Mouse (Mus musculus) liver, embryonic 14.5 days (tissue): ENCODE results near the gene Cdc37. TPM values are rescaled to one million over a fixed set of nuclear protein-coding genes. Genes with fewer than 3 reads are reported as not detected.

ENCODE experiments used
- ATAC-seq: fragments of 200-750 bp; cut with Nextera tagmentation; 2 replicates; pipeline ENCODE4 v1.8.0; 2017; ENCODE audit warnings: moderate number of reproducible peaks, mild to moderate bottlenecking, moderate library complexity; ENCODE audit not compliant: insufficient read depth
- DNase-seq, 3 experiments: peaks; one replicate each; pipeline ENCODE4 v3.0.0-alpha.2; 2012 to 2013; ENCODE audit warnings: low read depth in 3 of 3, low spot score in 3 of 3
- H3K27ac ChIP-seq: fragments of 300-500 bp; sonication (generic); 2 replicates; pipeline ENCODE4 v1.5.1; 2014; ENCODE audit warnings: moderate library complexity, mild to moderate bottlenecking, control low read depth, inconsistent platforms
- H3K27me3 ChIP-seq: fragments of 300-500 bp; sonication (generic); 2 replicates; pipeline ENCODE4 v1.6.1; 2014; ENCODE audit warnings: mild to moderate bottlenecking, low read length, moderate library complexity; ENCODE audit not compliant: control insufficient read depth, insufficient read depth
- H3K36me3 ChIP-seq: fragments of 300-500 bp; sonication (generic); replicated peaks from 2 replicates; pipeline ENCODE4 v1.6.1; 2014; ENCODE audit warnings: low read depth; ENCODE audit not compliant: control insufficient read depth, insufficient read depth
- H3K4me1 ChIP-seq, 2 experiments: fragments of 200-500 bp in 1 of 2; fragments of 300-500 bp in 1 of 2; sonication (generic) in 1 of 2; replicated peaks; 2 replicates each; pipeline ENCODE4 v1.6.1; 2012 to 2014; ENCODE audit warnings: antibody characterized with exemption in 1 of 2, inconsistent platforms in 1 of 2, low read length in 1 of 2; ENCODE audit not compliant: control insufficient read depth in 2 of 2, insufficient read depth in 2 of 2
- H3K4me2 ChIP-seq: fragments of 300-500 bp; sonication (generic); 2 replicates; pipeline ENCODE4 v1.6.1; 2014; ENCODE audit warnings: low read depth, mild to moderate bottlenecking, control low read depth, moderate library complexity
- H3K4me3 ChIP-seq, 2 experiments: fragments of 200-500 bp in 1 of 2; fragments of 300-500 bp in 1 of 2; sonication (generic) in 1 of 2; 2 replicates each; pipeline ENCODE4 v1.5.1; 2012 to 2014; ENCODE audit warnings: low read depth in 2 of 2, low read length in 2 of 2, mild to moderate bottlenecking in 2 of 2, control low read depth in 1 of 2, inconsistent platforms in 1 of 2, moderate library complexity in 1 of 2; ENCODE audit not compliant: insufficient read depth in 1 of 2
- H3K9ac ChIP-seq: fragments of 300-500 bp; sonication (generic); replicated peaks from 2 replicates; pipeline ENCODE4 v1.6.1; 2014; ENCODE audit warnings: mild to moderate bottlenecking, control low read depth, moderate library complexity
- H3K9me3 ChIP-seq: fragments of 300-500 bp; sonication (generic); 2 replicates; pipeline ENCODE4 v1.6.1; 2016; ENCODE audit warnings: low read length, mixed read lengths; ENCODE audit not compliant: control insufficient read depth
- CTCF ChIP-seq: IDR thresholded peaks from 2 replicates; pipeline ENCODE4 v1.5.1; 2016; ENCODE audit warnings: antibody characterized with exemption, low read depth, control low read depth
- EP300 ChIP-seq: IDR thresholded peaks from 2 replicates; pipeline ENCODE4 v1.6.1; 2016; ENCODE audit warnings: antibody characterized with exemption, low read depth
- WGBS: fragments of 180-500 bp; shearing (Covaris S2); extraction: QIAGEN DNeasy Blood & Tissue Kit; methylation state at CpG from one replicate; pipeline ENCODE4 v1.1.7; 2014; ENCODE audit not compliant: insufficient replicate concordance; 5-methylcytosine and 5-hydroxymethylcytosine counted together
- polyA plus RNA-seq, 2 experiments: library from polyadenylated mRNA; depleted of rRNA in 1 of 2; stranded (reverse) in 1 of 2; unstranded in 1 of 2; fragments of >200 nt; fragmentation: Nextera tagmentation in 1 of 2; extraction: Ambion mirVana in 1 of 2; gene quantifications; 2 replicates each; pipeline versions ENCODE4 v1.2.1 to v1.2.3; 2012 to 2014

Gene Cdc37
- polyA plus RNA-seq, 2 experiments, result 118 to 123 TPM

DNA sequence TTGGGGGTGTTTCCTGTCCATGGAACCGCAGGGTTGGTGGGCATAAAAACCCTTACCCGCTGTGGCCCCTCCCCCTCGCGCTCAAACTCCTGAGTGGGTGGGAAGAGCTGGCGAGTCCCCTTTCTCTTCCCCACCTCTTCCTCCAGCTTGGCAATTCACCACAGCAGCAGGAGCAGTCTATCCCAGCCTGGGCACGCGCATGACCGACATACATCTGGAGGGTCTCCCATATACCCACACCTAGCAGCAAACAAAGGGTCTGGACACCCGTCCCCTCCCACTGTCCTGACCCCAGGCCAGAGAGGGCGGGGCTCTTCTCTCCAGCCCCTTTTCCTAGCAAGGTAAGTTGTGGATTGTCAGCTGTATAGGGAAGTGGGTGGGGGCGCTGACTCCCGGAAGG lies 3.5 kb upstream of the Cdc37 start:
- H3K4me2 ChIP-seq, result peak overlapping the region; percentile 71
- H3K4me3 ChIP-seq, result peak overlapping the region; percentile 26 to 31; a peak in 3 of 4 replicates
- WGBS, result 3% methylated on average over 12 of the region's 12 CpGs
- no peaks in the 10 kb centered on the region for H3K36me3 ChIP-seq
- TF ChIP-seq CTCF (no peak), EP300 (no peak)
- H3K9me3 ChIP-seq, result no peaks in the 10 kb centered on the region
- H3K27me3 ChIP-seq, result no peaks in the 10 kb centered on the region
- no peak for DNase-seq
- H3K9ac ChIP-seq, result no peak overlapping the region
- no peak for ATAC-seq
- no peak overlapping the region for H3K27ac ChIP-seq
- H3K4me1 ChIP-seq, result peaks cover 10 to 18% of the 10 kb centered on the region in 2 experiments

- peaks cover 11 to 24% of the 10 kb centered on the region in 2 experiments for H3K4me1 ChIP-seq
- no peak for DNase-seq
- no peak for ATAC-seq
- H3K9ac ChIP-seq, result peak overlapping the region; percentile 2; the same call in 1 of the 2 replicates
- H3K27ac ChIP-seq, result no peak overlapping the region
- H3K4me3 ChIP-seq, result peak overlapping the region; percentile 26 to 31; a peak in 1 of 4 replicates
- H3K36me3 ChIP-seq, result no peaks in the 10 kb centered on the region
- H3K27me3 ChIP-seq, result no peaks in the 10 kb centered on the region
- no peaks in the 10 kb centered on the region for H3K9me3 ChIP-seq
- 3% methylated on average over 11 of the region's 11 CpGs for WGBS
- peak overlapping the region; percentile 71 for H3K4me2 ChIP-seq
- TF ChIP-seq EP300 (no peak), CTCF (peak; percentile 79)
Observed at GRCm38 (mm10) chr9:21152715-21153114, 2.9 kb upstream of the Cdc37 start.

DNA sequence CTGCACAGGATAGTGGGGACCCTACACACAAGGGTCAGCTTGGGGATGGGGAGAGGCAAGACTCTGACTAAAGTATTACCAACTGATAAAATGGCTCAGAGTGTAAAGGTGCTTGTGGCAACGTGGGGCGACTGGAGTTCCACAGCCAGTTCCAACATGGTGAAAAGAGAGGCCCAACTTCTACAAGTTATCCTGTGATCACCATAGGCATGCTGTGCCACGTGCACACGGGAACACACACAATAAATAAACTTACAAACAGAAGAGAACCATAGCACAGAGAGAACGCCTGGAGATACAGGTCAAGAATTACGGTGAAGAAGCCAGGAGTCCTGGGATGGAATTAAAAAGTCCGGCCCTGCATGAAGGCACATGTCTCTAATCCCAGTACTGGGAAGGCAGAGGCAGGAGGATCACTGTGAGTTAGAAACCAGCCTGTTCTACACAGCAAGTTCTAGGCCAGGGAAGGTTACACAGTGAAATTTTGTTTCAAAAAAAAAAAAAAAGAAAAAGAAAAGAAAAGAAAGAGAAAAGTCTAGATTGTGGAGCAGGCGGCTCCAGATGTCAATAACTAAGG lies 617 bp downstream of the Cdc37 start:
- Histone ChIP-seq H3K4me2 (peak overlapping the region; percentile 97), H3K4me3 (peak overlapping the region; percentile 93 to 98), H3K4me1 (peaks cover 15 to 33% of the 10 kb centered on the region in 2 experiments), H3K27ac (peak overlapping the region; percentile 69), H3K27me3 (no peaks in the 10 kb centered on the region), H3K36me3 (peaks cover 2% of the 10 kb centered on the region; the same call in 1 of the 2 replicates), H3K9ac (peak overlapping the region; percentile 97), H3K9me3 (no peaks in the 10 kb centered on the region)
- TF ChIP-seq CTCF (no peak), EP300 (no peak)
- WGBS, result 5% methylated on average over 8 of the region's 8 CpGs
- no peak for ATAC-seq
- DNase-seq, result no peak

DNA sequence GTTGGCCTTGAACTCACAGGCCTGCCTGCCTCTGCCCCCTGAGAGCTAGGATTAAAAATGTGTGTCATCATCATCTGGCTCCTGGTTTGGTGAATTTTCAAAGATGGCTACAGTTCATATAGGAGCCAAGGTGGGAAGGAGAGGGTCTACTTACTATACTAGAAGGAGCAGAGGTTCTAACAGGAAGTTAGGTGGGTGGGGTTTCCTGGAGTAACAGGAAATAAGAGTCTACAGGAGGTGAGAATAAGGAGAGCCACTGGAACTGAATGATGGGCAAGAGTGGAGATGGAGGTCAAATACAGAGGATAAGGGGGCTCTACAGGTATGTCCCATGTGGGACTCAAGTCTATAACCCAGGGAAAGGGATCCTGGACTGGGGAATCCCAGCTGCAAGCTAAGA lies 1.4 kb downstream of the Cdc37 start:
- Histone ChIP-seq H3K9me3 (no peaks in the 10 kb centered on the region), H3K36me3 (peaks cover 6% of the 10 kb centered on the region), H3K4me1 (peaks cover 15 to 33% of the 10 kb centered on the region in 2 experiments), H3K27ac (peak overlapping the region; percentile 69; the same call in 1 of the 2 replicates), H3K4me3 (peak overlapping the region; percentile 93 to 98), H3K27me3 (no peaks in the 10 kb centered on the region), H3K4me2 (peak overlapping the region; percentile 97), H3K9ac (peak overlapping the region; percentile 97)
- DNase-seq, result no peak
- TF ChIP-seq EP300 (no peak), CTCF (no peak)
- ATAC-seq, result no peak

- DNase-seq, result no peak
Observed at GRCm38 (mm10) chr9:21146722-21147121, 3.1 kb downstream of the Cdc37 start.

More at GRCm38 (mm10) chr9:21146722-21147121, 3.1 kb downstream of the Cdc37 start:
- H3K36me3 ChIP-seq, result peaks cover 23% of the 10 kb centered on the region
- no peaks in the 10 kb centered on the region for H3K9me3 ChIP-seq
- H3K4me1 ChIP-seq, result peaks cover 15 to 26% of the 10 kb centered on the region in 2 experiments
- no peak overlapping the region; the same call in 1 of the 2 replicates for H3K9ac ChIP-seq
- no peak overlapping the region for H3K27ac ChIP-seq
- TF ChIP-seq CTCF (no peak), EP300 (no peak)
- 30% methylated on average over 10 of the region's 10 CpGs for WGBS
- H3K4me2 ChIP-seq, result peak overlapping the region; percentile 34
- no peaks in the 10 kb centered on the region for H3K27me3 ChIP-seq
- H3K4me3 ChIP-seq, result peak overlapping the region; percentile 28 to 41
- peak; percentile 25; the same call in 1 of the 2 replicates for ATAC-seq
